Mouse (Mus musculus): ENCODE results near the gene Hlf. TPM values are rescaled to one million over a fixed set of nuclear protein-coding genes. Genes with fewer than 3 reads are reported as not detected.

The Hlf gene
- total RNA-seq, 2 experiments from 2014 or later, result 134 to 138 TPM

DNA sequence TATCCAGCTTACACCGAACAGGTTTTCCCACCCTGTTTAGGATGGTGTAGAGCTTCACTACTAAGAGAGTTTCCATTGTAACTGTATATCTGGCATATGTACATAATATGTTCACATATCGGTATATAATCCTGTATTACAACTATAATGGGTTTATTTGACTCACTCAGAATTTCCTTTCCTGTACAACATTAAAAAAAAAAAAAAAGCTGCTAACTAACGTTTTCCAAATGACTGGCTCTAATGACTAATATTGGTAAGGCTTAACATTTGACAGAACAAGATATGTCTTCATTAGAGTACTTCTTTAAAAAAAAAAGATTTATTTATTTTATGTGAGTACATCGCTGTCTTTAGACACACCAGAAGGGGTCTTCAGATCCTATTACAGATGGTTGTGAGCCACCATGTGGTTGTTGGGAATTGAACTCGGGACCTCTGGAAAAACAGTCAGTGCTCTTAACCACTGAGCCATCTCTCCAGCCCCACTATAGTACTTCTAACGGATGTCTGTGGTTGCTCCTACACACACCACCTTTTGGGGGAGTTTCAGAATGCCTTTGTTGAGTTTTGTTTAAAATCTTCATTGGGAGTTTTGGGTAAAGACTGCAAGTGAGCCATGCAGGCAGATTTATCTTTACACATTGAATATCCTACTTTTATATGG is 41.1 kb downstream of the Hlf start:
- intact Hi-C loops (cut with DNase I), result no loop called here
- DNase-seq (ENCODE audit: low spot score in 2 of 2), result no peak

DNA sequence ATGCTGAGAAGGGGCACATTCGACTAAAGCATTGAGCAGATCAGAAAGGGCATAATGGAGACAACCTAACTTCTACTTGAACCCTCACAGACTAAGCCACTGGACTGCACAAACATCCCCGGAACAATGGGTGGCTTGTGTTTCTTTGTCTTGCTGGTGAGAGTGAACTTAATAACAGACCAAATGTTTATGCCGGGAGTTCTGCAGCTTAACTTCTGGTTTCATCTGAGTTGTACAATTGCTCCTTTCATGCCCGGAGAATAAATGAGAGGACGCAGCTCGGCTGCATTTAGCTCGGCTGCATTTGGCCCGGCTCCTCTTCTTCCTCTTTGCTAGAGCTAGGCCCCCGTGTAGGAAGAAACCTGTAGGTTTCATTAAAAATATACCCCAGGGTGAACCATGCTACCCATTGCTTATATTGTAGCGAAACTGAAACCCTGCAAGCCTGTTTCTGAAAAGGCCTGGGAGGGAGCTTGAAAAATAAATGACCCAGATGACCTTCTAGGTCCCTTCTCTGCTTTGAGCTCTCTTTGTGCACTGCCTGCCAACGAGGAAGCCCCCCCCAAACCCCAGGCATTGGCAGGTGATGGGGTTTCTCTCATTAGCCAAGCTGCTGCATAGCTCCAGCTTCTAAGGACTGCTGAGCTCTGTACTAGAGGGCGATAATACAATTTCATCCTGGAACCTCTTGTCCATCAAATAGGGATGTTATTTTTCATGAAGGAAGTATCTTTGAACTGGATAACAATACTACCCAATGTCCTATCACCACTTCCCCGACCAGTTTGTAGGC is 42.8 kb downstream of the Hlf start:
- no peak for DNase-seq (ENCODE audit: low spot score in 2 of 2)
- intact Hi-C loops (cut with DNase I), result no loop called here

DNA sequence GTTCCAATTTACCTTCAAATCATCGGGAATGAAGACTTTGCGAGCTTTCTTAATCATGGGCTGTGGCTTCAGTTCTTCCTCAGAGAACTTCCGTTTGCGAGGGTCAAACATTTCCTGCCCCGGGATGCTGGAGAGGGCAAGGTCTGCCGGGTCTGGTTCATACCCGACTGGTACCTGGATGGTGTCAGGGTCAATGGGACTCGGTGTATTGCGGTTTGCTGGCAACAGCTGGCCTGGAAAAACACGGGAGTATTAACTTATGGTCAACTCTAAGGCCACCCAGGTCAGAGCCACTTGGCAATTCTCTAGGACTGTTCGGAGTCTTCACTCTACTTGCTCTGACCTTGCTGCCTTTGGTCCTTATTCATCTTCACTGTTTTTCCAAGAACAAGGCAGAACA is 44.9 kb downstream of the Hlf start:
- DNase-seq (ENCODE audit: low spot score in 2 of 2), result no peak
- intact Hi-C loops (cut with DNase I), result no loop called here

DNA sequence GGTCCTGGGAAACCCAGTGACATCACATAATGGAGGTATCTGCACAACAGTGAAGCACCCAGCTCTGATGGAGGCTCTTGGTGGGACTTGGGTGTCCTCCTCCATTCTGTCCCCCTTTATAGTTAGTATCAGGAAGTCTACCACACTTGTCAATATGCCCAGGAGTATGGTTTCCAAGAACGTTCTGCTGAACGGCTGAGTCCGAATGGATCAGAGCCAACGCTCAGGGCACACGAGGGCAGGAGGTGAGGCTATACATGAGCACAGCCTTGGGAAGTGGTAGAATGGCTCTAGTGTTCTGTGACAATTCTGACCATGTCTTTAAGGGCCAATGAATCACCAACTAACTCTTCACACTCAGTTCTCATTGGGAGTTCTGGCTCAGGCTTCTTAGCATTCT is 47.8 kb downstream of the Hlf start:
- intact Hi-C loops (cut with DNase I), result no loop called here

DNA sequence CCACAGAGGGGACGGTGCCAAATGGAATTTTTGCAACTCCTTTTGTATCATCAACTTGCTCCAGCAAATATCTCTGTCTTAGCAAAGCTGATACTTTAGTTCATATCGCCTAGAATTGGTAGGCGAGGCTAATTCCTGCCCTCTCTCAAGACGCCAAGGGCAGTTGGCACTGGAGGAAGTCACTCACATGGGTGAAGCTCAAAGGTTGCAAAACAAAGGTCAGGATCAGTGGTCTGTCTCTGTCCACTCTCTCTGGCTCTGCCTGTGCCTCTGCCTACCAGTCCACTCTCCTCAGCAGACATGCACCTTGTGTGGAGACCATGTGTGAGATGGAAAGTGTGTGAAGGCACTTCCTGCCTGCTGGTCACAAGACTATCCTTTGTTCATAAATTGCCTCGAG is 48.4 kb downstream of the Hlf start:
- intact Hi-C loops (cut with DNase I), result no loop called here
- DNase-seq (ENCODE audit: low spot score in 2 of 2), result no peak

More for the DNA sequence above, 47.8 kb downstream of the Hlf start:
- DNase-seq (ENCODE audit: low spot score in 2 of 2), result no peak

DNA sequence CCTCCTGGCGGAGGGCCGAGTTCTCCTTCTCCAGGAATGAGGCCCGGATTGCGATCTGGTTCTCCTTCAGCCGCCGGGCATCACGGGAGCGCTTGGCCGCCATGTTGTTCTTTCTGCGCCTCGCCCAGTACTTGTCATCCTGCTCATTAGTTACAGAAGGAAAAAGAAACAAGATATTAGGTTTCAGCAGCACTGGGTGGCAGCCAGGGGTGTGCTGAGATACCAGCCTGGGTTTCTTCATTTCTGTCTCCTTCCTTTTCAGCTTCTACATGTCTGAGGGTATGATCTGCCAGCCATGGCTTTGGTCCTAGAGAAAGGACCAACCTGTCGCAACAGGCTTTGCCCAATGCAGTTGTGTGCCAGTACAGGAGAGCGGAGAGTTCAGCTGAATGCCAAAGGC is 49.9 kb downstream of the Hlf start:
- intact Hi-C loops (cut with DNase I), result no loop called here
- no peak for DNase-seq (ENCODE audit: low spot score in 2 of 2)

DNA sequence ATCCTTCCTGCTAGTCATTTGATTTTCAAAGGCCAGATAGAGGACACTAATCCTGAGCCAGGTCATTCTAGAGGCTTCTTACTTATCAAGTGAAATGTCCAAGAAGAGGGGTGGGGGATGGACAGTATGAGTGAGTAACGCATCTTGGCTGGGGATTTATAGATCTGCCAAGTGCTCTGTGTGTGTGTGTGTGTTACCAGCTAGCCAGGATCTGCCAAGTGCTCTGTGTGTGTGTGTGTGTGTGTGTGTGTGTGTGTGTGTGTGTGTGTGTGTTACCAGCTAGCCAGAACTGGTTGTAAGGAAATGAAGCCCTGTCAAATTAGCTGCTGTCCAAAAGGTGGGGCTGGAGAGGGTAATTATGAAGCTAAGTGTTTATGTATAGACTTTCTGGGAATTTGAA is 55.9 kb downstream of the Hlf start:
- DNase-seq (ENCODE audit: low spot score in 2 of 2), result no peak
- intact Hi-C loops (cut with DNase I), result no loop called here

DNA sequence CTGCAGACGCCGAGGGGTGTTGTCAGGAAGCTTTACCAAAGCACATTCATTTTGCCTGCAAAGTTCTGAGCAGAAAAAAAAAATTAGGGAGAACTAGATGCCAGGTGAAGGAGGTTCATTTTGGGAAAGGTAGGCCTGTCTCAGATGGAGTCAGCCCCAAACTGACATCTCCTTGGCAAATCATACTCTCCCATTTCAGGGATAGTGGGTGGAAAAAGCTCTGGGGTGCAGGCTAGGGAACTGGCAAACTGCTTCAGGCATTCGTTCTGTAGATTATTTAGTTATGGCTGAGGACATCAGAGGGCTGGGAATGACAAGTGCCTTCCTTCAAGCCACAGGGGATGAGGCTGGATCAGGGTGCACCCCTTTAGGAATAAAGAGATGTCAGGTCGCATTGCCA is 58.0 kb downstream of the Hlf start:
- DNase-seq (ENCODE audit: low spot score in 2 of 2), result no peak
- intact Hi-C loops (cut with DNase I), result no loop called here

DNA sequence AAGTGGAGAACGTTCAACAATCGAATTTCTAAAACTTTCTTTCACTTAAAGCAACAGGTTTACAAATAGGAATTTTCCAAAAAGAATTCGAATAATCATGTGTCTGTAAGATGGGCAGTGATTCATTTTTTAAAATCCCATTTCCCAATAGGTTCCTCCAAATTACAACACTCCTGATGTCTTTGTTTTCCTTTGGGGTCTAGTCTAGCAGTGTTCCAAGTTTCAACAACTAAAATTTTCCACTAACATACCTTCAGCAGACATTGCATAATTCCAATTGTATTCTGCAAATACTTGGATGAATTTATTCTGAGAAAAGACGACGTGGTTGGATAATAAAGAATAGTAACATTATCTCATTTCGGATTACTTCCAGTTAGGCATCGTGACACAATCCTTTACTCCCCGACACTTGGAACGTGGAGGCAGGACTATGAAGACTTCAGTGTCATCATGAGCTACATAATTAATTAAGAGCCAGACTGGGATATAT is 60.4 kb downstream of the Hlf start:
- intact Hi-C loops (cut with DNase I), result no loop called here
- no peak for DNase-seq (ENCODE audit: low spot score in 2 of 2)

DNA sequence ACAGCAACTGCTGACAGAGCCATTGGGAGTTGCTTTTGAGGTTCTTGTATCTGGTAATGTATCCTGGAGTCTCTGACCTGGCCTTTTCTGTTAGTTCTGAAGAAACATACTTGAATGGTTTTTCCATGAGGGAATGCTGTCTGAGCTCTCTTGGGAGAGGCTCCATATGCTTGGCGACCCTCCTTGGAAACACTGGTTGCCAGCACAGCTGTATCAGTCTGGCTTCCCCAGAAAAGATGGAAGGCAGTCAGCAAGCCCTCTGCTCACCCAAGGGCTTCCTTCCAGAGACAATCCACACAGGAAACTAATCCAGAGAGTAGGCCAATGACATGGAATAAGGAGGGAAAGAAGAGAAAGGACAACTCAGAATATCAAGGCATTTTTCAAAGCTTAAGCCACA is 63.9 kb downstream of the Hlf start:
- no peak for DNase-seq (ENCODE audit: low spot score in 2 of 2)
- intact Hi-C loops (cut with DNase I), result no loop called here

DNA sequence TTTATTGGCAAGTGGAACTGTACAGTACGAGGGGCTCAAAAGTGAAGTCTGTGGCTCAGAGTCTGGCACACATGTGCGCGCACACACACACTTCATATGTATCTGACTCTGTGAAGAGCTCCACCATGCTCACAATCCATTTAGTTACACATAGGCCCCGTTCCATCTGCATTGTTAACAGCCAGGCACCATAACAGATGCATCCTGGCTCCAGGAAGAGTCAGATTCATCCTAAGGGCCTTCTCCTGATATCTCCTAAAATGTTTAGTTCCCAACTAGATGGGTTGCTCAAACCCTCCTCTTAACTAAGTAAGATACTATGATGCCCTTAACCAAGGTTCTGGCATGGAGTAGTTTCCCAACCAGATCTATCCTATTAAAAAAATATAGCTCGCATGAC is 64.5 kb downstream of the Hlf start:
- DNase-seq (ENCODE audit: low spot score in 2 of 2), result no peak
- intact Hi-C loops (cut with DNase I), result no loop called here

DNA sequence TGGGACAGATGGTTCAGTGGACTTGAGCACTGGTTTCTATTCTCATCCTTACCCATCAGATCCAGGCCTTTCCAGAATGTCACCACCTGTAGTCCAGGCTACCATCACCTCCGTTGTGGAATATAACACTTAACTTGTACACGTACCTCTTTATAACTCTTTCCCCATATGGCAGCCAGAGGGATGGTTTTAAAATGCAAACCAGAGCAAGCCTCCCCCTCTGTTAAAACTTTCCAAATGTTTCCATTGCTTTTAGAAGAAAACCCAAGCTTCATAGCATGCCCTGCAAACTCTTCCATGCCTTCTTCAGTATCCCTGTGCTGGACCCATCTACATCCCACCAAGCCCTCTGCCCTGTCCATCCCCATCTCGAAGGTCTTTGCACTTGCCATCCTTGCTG is 66.1 kb downstream of the Hlf start:
- DNase-seq (ENCODE audit: low spot score in 2 of 2), result no peak
- intact Hi-C loops (cut with DNase I), result loop anchor here (5.0 kb wide), 1 partner anchor 43 kb away; no protein-coding TSS in a partner anchor

DNA sequence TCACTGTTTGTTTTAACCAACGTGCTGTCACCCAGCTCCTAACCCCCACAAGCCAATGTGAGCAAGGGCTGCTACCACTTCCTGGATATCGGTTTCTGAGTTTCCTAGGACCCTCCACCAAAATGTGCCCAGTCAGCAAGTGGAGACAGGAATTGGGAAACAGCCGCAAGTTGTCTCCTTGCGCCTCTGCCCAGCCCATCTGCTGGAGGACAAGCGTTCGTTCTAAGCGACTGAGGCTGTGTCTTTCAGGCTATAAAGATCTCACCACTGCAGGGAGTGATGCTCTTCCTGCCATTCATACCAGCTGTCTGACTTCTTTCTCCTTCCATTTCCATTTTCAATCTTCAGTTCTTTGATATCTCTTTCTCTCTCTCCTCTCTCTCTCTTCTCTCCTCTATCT is 69.8 kb downstream of the Hlf start:
- intact Hi-C loops (cut with DNase I), result loop anchor here (5.0 kb wide), 1 partner anchor 46 kb away; no protein-coding TSS in a partner anchor
- DNase-seq (ENCODE audit: low spot score in 2 of 2), result no peak

DNA sequence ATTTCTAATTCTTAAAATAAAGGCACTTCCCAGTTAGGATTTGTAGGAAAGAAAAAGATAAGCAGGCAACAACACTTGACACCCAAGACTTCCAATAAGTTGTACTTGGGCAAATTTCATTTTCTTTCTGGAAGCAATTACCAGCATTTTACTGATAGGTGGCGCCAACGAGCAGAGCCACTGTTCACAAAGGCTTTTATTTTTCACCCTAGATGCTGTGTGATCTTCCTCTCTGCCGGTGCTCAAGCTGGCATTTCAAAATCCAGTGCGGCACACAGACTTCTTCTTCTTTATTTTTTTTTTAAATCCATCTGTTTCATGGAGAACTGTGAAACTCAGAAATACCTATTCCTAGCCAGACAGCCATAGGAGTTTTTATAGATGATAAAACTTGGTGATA is 73.2 kb downstream of the Hlf start:
- DNase-seq (ENCODE audit: low spot score in 2 of 2), result peak; percentile 61 to 66
- intact Hi-C loops (cut with DNase I), result loop anchor here (5.0 kb wide), 2 partner anchors 70 to 305 kb away; no protein-coding TSS in a partner anchor

DNA sequence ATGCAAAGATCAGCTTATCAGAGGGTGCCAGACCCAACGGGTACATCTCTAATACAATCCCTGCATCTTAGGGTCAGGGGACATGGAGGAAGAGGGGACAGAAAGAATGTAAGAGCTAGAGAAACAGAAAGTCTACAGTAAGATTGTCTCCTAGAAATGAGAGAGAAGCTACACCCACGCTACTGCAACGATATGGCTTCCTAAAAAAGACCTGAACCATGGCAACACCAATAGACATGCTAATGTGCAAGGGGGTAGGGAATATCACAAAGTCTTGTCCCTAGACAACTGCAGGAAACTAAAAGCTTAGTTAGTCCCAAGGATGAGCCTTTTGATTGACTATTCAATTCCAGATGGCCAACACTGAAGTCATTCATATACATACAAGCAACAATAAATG is 76.1 kb downstream of the Hlf start:
- intact Hi-C loops (cut with DNase I), result loop anchor here (5.0 kb wide), 2 partner anchors 73 to 308 kb away; no protein-coding TSS in a partner anchor
- no peak for DNase-seq (ENCODE audit: low spot score in 2 of 2)

DNA sequence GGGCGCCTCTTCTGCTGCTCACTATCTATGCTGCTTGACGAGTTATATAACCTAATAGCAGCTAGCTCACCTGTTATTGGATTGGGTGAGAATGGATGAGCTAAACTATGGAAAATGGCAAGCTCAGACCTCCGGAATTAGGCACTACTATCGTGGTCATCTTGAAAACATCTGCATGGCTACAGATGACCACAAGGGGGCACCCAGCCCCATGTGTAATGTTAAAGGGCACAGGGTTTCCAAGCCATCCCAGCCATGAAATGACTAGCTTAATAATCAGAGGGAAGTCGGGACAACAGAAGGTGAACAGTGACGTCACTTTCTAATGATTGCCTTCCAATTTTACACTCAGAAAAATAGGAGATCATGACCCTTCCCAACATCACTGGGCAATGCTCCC is 83.7 kb downstream of the Hlf start:
- DNase-seq (ENCODE audit: low spot score in 2 of 2), result peak in 1 of 2 experiments; percentile 31
- intact Hi-C loops (cut with DNase I), result no loop called here

DNA sequence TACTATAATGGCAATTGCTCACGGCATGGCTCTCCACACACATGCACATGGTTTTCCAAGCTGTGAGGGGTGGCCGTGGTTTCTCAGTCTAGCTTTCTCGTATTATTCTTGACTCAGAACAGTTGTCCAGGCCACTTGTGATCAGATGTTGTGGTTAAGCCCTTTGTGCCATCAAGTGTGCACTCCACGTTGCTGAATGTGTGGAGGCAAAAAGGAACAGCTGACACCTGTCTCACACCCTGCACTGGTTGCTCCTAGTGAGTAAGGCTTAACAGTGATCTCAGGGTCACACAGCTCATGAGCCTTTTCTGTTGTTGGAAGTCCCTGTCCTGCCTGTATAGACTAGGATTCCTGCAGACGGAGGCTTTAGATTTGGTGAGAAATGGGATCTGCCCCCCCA is 84.6 kb downstream of the Hlf start:
- intact Hi-C loops (cut with DNase I), result no loop called here
- no peak for DNase-seq (ENCODE audit: low spot score in 2 of 2)

DNA sequence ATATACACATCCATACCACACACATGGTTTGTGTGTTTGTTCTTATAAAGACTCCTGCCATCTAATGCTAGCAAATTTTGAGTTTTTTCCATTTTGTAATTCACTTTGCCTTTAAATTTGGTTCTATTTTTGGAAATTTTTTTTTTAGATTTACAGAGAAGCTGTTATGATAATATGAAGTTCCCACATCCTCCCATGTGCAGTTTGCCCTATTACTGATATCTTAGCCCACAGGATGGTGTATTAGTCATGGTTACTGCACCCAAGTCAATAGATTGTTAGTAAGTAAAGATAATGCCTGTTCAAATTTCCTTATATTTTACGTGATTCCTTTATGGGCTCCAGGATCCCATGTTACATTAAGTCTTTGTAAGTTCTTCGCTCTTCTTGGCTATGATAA is 96.1 kb downstream of the Hlf start:
- DNase-seq (ENCODE audit: low spot score in 2 of 2), result no peak
- intact Hi-C loops (cut with DNase I), result loop anchor here (10.0 kb wide), 1 partner anchor 110 kb away; the partner anchor contains the start of gene Gm45716

DNA sequence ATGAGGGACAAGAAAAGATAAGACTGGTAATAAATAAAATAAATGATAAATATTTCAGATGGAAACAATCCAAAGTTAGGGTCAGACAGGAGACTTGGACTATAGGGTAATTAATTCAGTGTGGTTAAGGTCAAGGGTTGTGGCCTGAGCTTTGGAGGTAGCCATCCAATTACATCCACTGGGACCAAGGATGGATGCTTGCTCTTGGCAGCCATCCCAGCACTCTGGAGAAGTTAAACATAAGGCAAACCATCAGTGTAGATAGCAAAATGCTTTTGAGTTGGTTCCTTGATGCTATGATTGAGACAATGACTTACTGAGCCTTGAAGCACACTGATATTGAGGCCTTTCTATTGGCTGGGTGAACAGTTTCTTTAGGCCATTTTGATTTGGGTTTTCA is 97.9 kb downstream of the Hlf start:
- intact Hi-C loops (cut with DNase I), result loop anchor here (10.0 kb wide), 1 partner anchor 108 kb away; the partner anchor contains the start of gene Gm45716
- DNase-seq (ENCODE audit: low spot score in 2 of 2), result no peak

DNA sequence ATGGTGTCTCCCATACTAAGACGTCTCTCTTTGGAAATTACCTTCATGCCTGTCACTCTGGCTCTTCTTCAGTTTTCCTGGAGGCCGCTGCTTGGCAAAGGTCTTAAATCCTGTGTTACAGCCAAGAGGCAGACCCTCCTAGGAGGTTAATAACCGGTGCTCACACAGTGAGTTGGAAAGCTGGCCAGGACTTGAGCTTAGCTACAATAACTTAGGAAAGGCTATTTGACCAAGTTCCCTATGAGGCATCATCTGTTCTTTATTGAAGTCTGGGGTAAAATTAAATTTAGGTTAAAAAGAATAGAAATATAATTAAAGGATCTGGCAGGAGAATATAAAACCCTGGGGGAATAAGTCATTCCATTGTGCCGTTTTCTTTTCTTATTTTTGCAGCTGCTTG is 99.5 kb downstream of the Hlf start:
- no peak for DNase-seq (ENCODE audit: low spot score in 2 of 2)
- intact Hi-C loops (cut with DNase I), result loop anchor here (10.0 kb wide), 1 partner anchor 106 kb away; the partner anchor contains the start of gene Gm45716

Measured in left cerebral cortex, postnatal 36 days (tissue).